8 mouse cellular contexts compared by ENCODE assay signal in genomic region chr1:153091438-153092236, GRCm38 (mm10).
DNase-seq lines count a peak whose midpoint lies in the region; ATAC-seq and TF ChIP-seq lines count a peak whose summit lies in the region.

No protein-coding gene starts in this region.

- H3K9me3 ChIP-seq in E14TG2a.4 (ENCODE audit: low read length): no peaks in the 10 kb centered on the region
- H3K9me3 ChIP-seq in heart, embryonic 14.5 days (ENCODE audit: control insufficient read depth, low read length): no peaks in the 10 kb centered on the region
- no peaks in the 10 kb centered on the region for H3K9me3 ChIP-seq in kidney, postnatal 0 days (replicated peaks; ENCODE audit: low read length)
- H3K9me3 ChIP-seq in liver, embryonic 12.5 days (replicated peaks): no peaks in the 10 kb centered on the region

- WGBS in heart, embryonic 14.5 days: 26% methylated on average over 9 of the region's 9 CpGs
- 33% methylated on average over 9 of the region's 9 CpGs for WGBS in kidney, postnatal 0 days
- WGBS in liver, embryonic 12.5 days (ENCODE audit: insufficient replicate concordance): 40% methylated on average over 9 of the region's 9 CpGs

- no peak for TF ChIP-seq POLR2A in myocyte (IDR thresholded peaks at IDR 0.05; ENCODE audit: insufficient read length, low read depth)

- H3ac ChIP-seq in myocyte (ENCODE audit: control insufficient read depth, insufficient read length): no peak overlapping the region

- no peak overlapping the region for H3K9ac ChIP-seq in heart, embryonic 14.5 days (ENCODE audit: low read length)
- H3K9ac ChIP-seq in kidney, postnatal 0 days (ENCODE audit: low read depth, low read length): no peak overlapping the region
- H3K9ac ChIP-seq in liver, embryonic 12.5 days: no peak overlapping the region

- no peaks in the 10 kb centered on the region for H3K36me3 ChIP-seq in E14TG2a.4 (ENCODE audit: insufficient read depth, low read length)
- no peaks in the 10 kb centered on the region for H3K36me3 ChIP-seq in heart, embryonic 14.5 days (ENCODE audit: control insufficient read depth, insufficient read depth, low read length)
- H3K36me3 ChIP-seq in kidney, postnatal 0 days (ENCODE audit: insufficient read depth, low read length): no peaks in the 10 kb centered on the region
- H3K36me3 ChIP-seq in myocyte (ENCODE audit: control insufficient read depth, insufficient read depth): no peaks in the 10 kb centered on the region
- no peaks in the 10 kb centered on the region for H3K36me3 ChIP-seq in liver, embryonic 12.5 days

- peaks cover 92% of the 10 kb centered on the region for H3K4me1 ChIP-seq in E14TG2a.4 (replicated peaks; ENCODE audit: low read depth, low read length)
- peaks cover 18% of the 10 kb centered on the region in 2 experiments for H3K4me1 ChIP-seq in heart, embryonic 14.5 days (ENCODE audit: control insufficient read depth in 2 of 2, insufficient read depth in 2 of 2, low read length in 2 of 2)
- peaks cover 12% of the 10 kb centered on the region; the same call in 1 of the 2 replicates for H3K4me1 ChIP-seq in kidney, postnatal 0 days (replicated peaks; ENCODE audit: insufficient read depth, low read length)
- H3K4me1 ChIP-seq in liver, embryonic 12.5 days: no peaks in the 10 kb centered on the region

- no peak for TF ChIP-seq CTCF in E14TG2a.4 (conservative IDR thresholded peaks at IDR 0.05; ENCODE audit: low read length)
- no peak for TF ChIP-seq CTCF in kidney, postnatal 0 days (IDR thresholded peaks at IDR 0.05; ENCODE audit: low read depth)

- no peak overlapping the region; a peak in 1 of 4 replicates for H3K27ac ChIP-seq in heart, embryonic 14.5 days (replicated peaks in 1 of 2; ENCODE audit: control insufficient read depth in 1 of 2, insufficient read depth in 1 of 2, low read depth in 2 of 2, low read length in 2 of 2)
- H3K27ac ChIP-seq in kidney, postnatal 0 days: peak overlapping the region; percentile 75
- H3K27ac ChIP-seq in liver, embryonic 12.5 days: no peak overlapping the region

- peak; percentile 49 for DNase-seq in embryo, embryonic 10.5 days (ENCODE audit: low spot score)
- peak; percentile 79 for DNase-seq in kidney, postnatal 0 days (ENCODE audit: low spot score)
- no peak for DNase-seq in B cell, adult 2 months

- H3K79me2 ChIP-seq in myocyte (ENCODE audit: control insufficient read depth, insufficient read depth): no peaks in the 10 kb centered on the region

- H3K4me3 ChIP-seq in E14TG2a.4 (replicated peaks; ENCODE audit: low read length): peak overlapping the region; percentile 56
- H3K4me3 ChIP-seq in heart, embryonic 14.5 days (ENCODE audit: control insufficient read depth in 1 of 2, insufficient read depth in 1 of 2, low read depth in 1 of 2, low read length in 2 of 2): no peak overlapping the region
- no peak overlapping the region for H3K4me3 ChIP-seq in kidney, postnatal 0 days (replicated peaks; ENCODE audit: low read depth, low read length)
- no peak overlapping the region for H3K4me3 ChIP-seq in myocyte
- H3K4me3 ChIP-seq in liver, embryonic 12.5 days: no peak overlapping the region

- H3K4me2 ChIP-seq in heart, embryonic 14.5 days (ENCODE audit: low read length): peak overlapping the region; percentile 14; the same call in 1 of the 2 replicates
- H3K4me2 ChIP-seq in kidney, postnatal 0 days (ENCODE audit: low read length): no peak overlapping the region
- peak overlapping the region; percentile 62 for H3K4me2 ChIP-seq in myocyte (ENCODE audit: low read depth)
- no peak overlapping the region for H3K4me2 ChIP-seq in liver, embryonic 12.5 days

- H3K27me3 ChIP-seq in E14TG2a.4 (ENCODE audit: insufficient read depth, low read length): no peaks in the 10 kb centered on the region
- no peaks in the 10 kb centered on the region for H3K27me3 ChIP-seq in heart, embryonic 14.5 days (ENCODE audit: control insufficient read depth, insufficient read depth, low read length)
- H3K27me3 ChIP-seq in kidney, postnatal 0 days (ENCODE audit: insufficient read depth, low read length): no peaks in the 10 kb centered on the region
- H3K27me3 ChIP-seq in myocyte (ENCODE audit: control insufficient read depth, insufficient read depth, insufficient read length): no peaks in the 10 kb centered on the region
- peaks cover 34% of the 10 kb centered on the region for H3K27me3 ChIP-seq in liver, embryonic 12.5 days (replicated peaks)

- ATAC-seq in heart, embryonic 14.5 days (ENCODE audit: insufficient number of reproducible peaks, insufficient read depth, low FRiP score, low read depth): no peak; the same call in 1 of the 2 replicates
- ATAC-seq in kidney, postnatal 0 days (replicated peaks; ENCODE audit: low FRiP score, low read depth): peak; percentile 85
- ATAC-seq in megakaryocyte, adult 5-6 weeks (ENCODE audit: poor library complexity, severe bottlenecking): no peak
- ATAC-seq in liver, embryonic 12.5 days: no peak

TF ChIP-seq in myocyte, 11 proteins besides CTCF, POLR2A, EP300 and RAD21:
- peak in 2 of 3 experiments; percentile 76 to 92 for TF ChIP-seq MYOG (IDR thresholded peaks at IDR 0.05; ENCODE audit: control insufficient read depth in 1 of 3, insufficient read depth in 1 of 3, insufficient read length in 2 of 3, low read depth in 2 of 3)
- no peak for TF ChIP-seq E2F4 (IDR thresholded peaks at IDR 0.05; ENCODE audit: insufficient read depth)
- peak in 2 of 3 experiments; percentile 81 to 88 for TF ChIP-seq MYOD1 (IDR thresholded peaks at IDR 0.05; ENCODE audit: control insufficient read depth in 1 of 3, insufficient read length in 2 of 3, low read depth in 2 of 3)
- TF ChIP-seq SRF (IDR thresholded peaks at IDR 0.05; ENCODE audit: control insufficient read depth, insufficient read length, low read depth): no peak
- TF ChIP-seq TCF3 (IDR thresholded peaks at IDR 0.05; ENCODE audit: insufficient read length, low read depth): peak; percentile 65
- no peak for TF ChIP-seq REST (IDR thresholded peaks at IDR 0.05; ENCODE audit: insufficient read depth, insufficient read length)
- no peak for TF ChIP-seq POLR2AphosphoS2 (IDR thresholded peaks at IDR 0.05; ENCODE audit: insufficient read length, low read depth)
- TF ChIP-seq TCF12 (IDR thresholded peaks at IDR 0.05; ENCODE audit: insufficient read depth, poor library complexity, severe bottlenecking): no peak
- TF ChIP-seq CEBPB (IDR thresholded peaks at IDR 0.05; ENCODE audit: insufficient read depth, poor library complexity, severe bottlenecking): no peak
- no peak for TF ChIP-seq MAX (IDR thresholded peaks at IDR 0.05; ENCODE audit: low read depth)

Comparison
In these comparisons a context has a peak if more than half of its experiments do, and no peak if none do; other contexts are left out.
1. DNase-seq: peak in embryo, embryonic 10.5 days (single experiment) and kidney, postnatal 0 days (single experiment); none in B cell, adult 2 months (0 of 2).
2. H3K4me2 ChIP-seq: peak in heart, embryonic 14.5 days (single experiment) and myocyte (single experiment); none in kidney, postnatal 0 days (single experiment) and liver, embryonic 12.5 days (single experiment).